Mouse (Mus musculus) spleen, adult 2 months (tissue): Measurements from ENCODE around the gene Hoxc5.

Experiments
- CTCF ChIP-seq: fragments of 200-500 bp; IDR thresholded peaks from 2 replicates; pipeline ENCODE4 v1.5.1; 2011; ENCODE audit warnings: mild to moderate bottlenecking, inconsistent platforms; ENCODE audit not compliant: insufficient read depth, insufficient read length, insufficient replicate concordance; ENCODE audit errors: extremely low read depth
- POLR2A ChIP-seq: fragments of 200-500 bp; IDR thresholded peaks from 2 replicates; pipeline ENCODE4 v1.6.1; 2011; ENCODE audit warnings: low read depth, low read length, inconsistent platforms

DNA sequence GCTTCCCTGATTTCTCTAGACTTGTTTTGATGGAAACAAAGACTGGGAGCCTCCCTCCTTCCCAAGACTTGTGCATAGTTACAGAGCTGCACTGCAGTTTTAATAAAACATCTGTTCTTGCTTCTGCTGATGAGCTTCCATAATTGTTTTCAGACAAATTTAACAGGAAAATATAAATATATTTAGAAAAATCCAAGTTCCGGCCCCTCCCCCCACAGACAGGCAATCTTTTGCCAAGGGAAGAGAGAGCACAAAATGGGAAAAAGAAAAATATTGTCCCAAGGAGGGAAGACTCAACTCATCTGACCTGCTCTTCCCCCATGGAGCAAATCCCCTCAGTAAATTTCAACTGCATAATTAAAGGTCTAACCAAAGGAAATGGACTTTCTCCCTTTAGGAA, 39.1 kb downstream of the Hoxc5 start:
- TF ChIP-seq CTCF (no peak), POLR2A (no peak)
